Mouse (Mus musculus): Measurements from ENCODE around the gene Idh1. TPM values are rescaled to one million over a fixed set of nuclear protein-coding genes. Genes with fewer than 3 reads are reported as not detected.

The Idh1 gene
- polyA plus RNA-seq, 1 experiment from 2014 or later = 182 TPM

DNA sequence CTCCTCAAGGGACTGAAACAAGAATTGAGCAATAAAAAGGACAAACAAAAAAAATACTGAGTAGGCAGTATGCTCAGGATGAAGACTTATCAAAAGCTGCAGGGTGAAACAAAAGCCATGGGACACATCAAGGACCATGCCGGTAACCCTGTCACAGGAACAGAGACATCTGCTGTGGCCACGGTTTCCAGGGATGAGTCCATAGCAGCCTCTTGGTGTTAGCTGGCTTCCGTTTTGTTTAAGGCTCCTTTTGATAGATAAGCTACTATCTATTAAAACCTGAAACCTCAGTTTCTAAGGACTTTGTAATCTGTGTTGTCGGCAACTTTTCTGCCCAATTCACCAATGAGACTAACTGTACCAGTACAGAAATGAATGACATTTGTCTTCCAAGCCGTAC lies 16.4 kb downstream of the Idh1 start:
- Histone ChIP-seq H3K9ac (ENCODE audit: low read depth, low read length) (no peak overlapping the region), H3K4me2 (replicated peaks; ENCODE audit: low read depth, low read length) (no peak overlapping the region), H3K27ac (ENCODE audit: low read depth, low read length) (no peak overlapping the region), H3K4me1 (ENCODE audit: control insufficient read depth, insufficient read depth, low read length) (no peaks in the 10 kb centered on the region), H3K36me3 (ENCODE audit: control insufficient read depth, insufficient read depth, low read length) (peaks cover 69% of the 10 kb centered on the region), H3K9me3 (ENCODE audit: control insufficient read depth, low read length) (no peaks in the 10 kb centered on the region), H3K27me3 (ENCODE audit: control insufficient read depth, insufficient read depth, low read length) (no peaks in the 10 kb centered on the region), H3K4me3 (ENCODE audit: low read length) (no peak overlapping the region)
- 91% methylated on average over 5 of the region's 5 CpGs for WGBS
- no peak for ATAC-seq (ENCODE audit: low FRiP score, low TSS enrichment)

- Histone ChIP-seq H3K27ac (ENCODE audit: low read depth, low read length) (no peak overlapping the region), H3K36me3 (ENCODE audit: control insufficient read depth, insufficient read depth, low read length) (peaks cover 70% of the 10 kb centered on the region), H3K9ac (ENCODE audit: low read depth, low read length) (no peak overlapping the region), H3K9me3 (ENCODE audit: control insufficient read depth, low read length) (no peaks in the 10 kb centered on the region), H3K27me3 (ENCODE audit: control insufficient read depth, insufficient read depth, low read length) (no peaks in the 10 kb centered on the region), H3K4me3 (ENCODE audit: low read length) (no peak overlapping the region), H3K4me2 (replicated peaks; ENCODE audit: low read depth, low read length) (no peak overlapping the region), H3K4me1 (ENCODE audit: control insufficient read depth, insufficient read depth, low read length) (no peaks in the 10 kb centered on the region)
- 93% methylated on average over 7 of the region's 7 CpGs for WGBS
- no peak for ATAC-seq (ENCODE audit: low FRiP score, low TSS enrichment)
Observed at GRCm38 (mm10) chr1:65169536-65169935, 16.8 kb downstream of the Idh1 start.

- Histone ChIP-seq H3K27me3 (ENCODE audit: control insufficient read depth, insufficient read depth, low read length) (no peaks in the 10 kb centered on the region), H3K4me1 (ENCODE audit: control insufficient read depth, insufficient read depth, low read length) (no peaks in the 10 kb centered on the region), H3K9me3 (ENCODE audit: control insufficient read depth, low read length) (no peaks in the 10 kb centered on the region), H3K27ac (ENCODE audit: low read depth, low read length) (no peak overlapping the region), H3K4me2 (replicated peaks; ENCODE audit: low read depth, low read length) (no peak overlapping the region), H3K36me3 (ENCODE audit: control insufficient read depth, insufficient read depth, low read length) (peaks cover 85% of the 10 kb centered on the region), H3K9ac (ENCODE audit: low read depth, low read length) (no peak overlapping the region), H3K4me3 (ENCODE audit: low read length) (no peak overlapping the region)
- ATAC-seq (ENCODE audit: low FRiP score, low TSS enrichment) = no peak
- 92% methylated on average over 1 of the region's 1 CpGs for WGBS
Observed at GRCm38 (mm10) chr1:65167496-65167895, 18.8 kb downstream of the Idh1 start.

DNA sequence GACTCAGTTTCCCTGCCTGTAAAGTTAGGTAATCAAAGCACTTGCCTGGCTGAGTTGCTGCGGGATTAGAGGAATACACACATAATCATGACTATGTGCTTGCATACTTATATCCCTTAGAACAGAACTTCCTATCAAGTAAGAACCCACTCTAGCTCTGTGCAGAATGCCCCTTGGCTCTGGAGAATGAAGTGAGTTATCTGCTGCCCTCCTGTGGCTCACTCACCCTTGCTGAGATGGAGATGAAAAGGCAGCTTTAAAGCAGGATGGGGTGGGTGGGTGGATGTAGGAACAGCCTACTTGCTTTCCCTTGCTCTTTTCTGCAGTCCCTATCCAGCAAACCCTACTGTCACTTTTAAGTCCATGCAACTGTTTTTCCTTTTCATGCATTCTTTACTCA lies 24.1 kb downstream of the Idh1 start:
- no peaks in the 10 kb centered on the region for H3K4me1 ChIP-seq (ENCODE audit: control insufficient read depth, insufficient read depth, low read length)
- H3K4me3 ChIP-seq (ENCODE audit: low read length) = no peak overlapping the region
- H3K27ac ChIP-seq (ENCODE audit: low read depth, low read length) = no peak overlapping the region
- H3K27me3 ChIP-seq (ENCODE audit: control insufficient read depth, insufficient read depth, low read length) = no peaks in the 10 kb centered on the region
- WGBS = 94% methylated on average over 1 of the region's 1 CpGs
- H3K9me3 ChIP-seq (ENCODE audit: control insufficient read depth, low read length) = no peaks in the 10 kb centered on the region
- H3K9ac ChIP-seq (ENCODE audit: low read depth, low read length) = no peak overlapping the region
- H3K4me2 ChIP-seq (replicated peaks; ENCODE audit: low read depth, low read length) = no peak overlapping the region
- H3K36me3 ChIP-seq (ENCODE audit: control insufficient read depth, insufficient read depth, low read length) = peaks cover 72% of the 10 kb centered on the region
- no peak for ATAC-seq (ENCODE audit: low FRiP score, low TSS enrichment)

- H3K36me3 ChIP-seq (ENCODE audit: control insufficient read depth, insufficient read depth, low read length) = peaks cover 24% of the 10 kb centered on the region
- H3K4me1 ChIP-seq (ENCODE audit: control insufficient read depth, insufficient read depth, low read length) = no peaks in the 10 kb centered on the region
- H3K4me3 ChIP-seq (ENCODE audit: low read length) = no peak overlapping the region
- H3K27me3 ChIP-seq (ENCODE audit: control insufficient read depth, insufficient read depth, low read length) = no peaks in the 10 kb centered on the region
- no peaks in the 10 kb centered on the region for H3K9me3 ChIP-seq (ENCODE audit: control insufficient read depth, low read length)
- H3K9ac ChIP-seq (ENCODE audit: low read depth, low read length) = no peak overlapping the region
- WGBS = 95% methylated on average over 5 of the region's 5 CpGs
- H3K27ac ChIP-seq (ENCODE audit: low read depth, low read length) = no peak overlapping the region
- H3K4me2 ChIP-seq (replicated peaks; ENCODE audit: low read depth, low read length) = no peak overlapping the region
- no peak for ATAC-seq (ENCODE audit: low FRiP score, low TSS enrichment)
Observed at GRCm38 (mm10) chr1:65156111-65156510, 30.2 kb downstream of the Idh1 start.

- Histone ChIP-seq H3K9me3 (ENCODE audit: control insufficient read depth, low read length) (no peaks in the 10 kb centered on the region), H3K27me3 (ENCODE audit: control insufficient read depth, insufficient read depth, low read length) (no peaks in the 10 kb centered on the region), H3K36me3 (ENCODE audit: control insufficient read depth, insufficient read depth, low read length) (peaks cover 12% of the 10 kb centered on the region), H3K4me1 (ENCODE audit: control insufficient read depth, insufficient read depth, low read length) (no peaks in the 10 kb centered on the region), H3K4me3 (ENCODE audit: low read length) (no peak overlapping the region), H3K27ac (ENCODE audit: low read depth, low read length) (no peak overlapping the region), H3K9ac (ENCODE audit: low read depth, low read length) (no peak overlapping the region), H3K4me2 (replicated peaks; ENCODE audit: low read depth, low read length) (no peak overlapping the region)
- peak; percentile 78 for ATAC-seq (ENCODE audit: low FRiP score, low TSS enrichment)
Observed at GRCm38 (mm10) chr1:65154814-65155213, 31.5 kb downstream of the Idh1 start.

DNA sequence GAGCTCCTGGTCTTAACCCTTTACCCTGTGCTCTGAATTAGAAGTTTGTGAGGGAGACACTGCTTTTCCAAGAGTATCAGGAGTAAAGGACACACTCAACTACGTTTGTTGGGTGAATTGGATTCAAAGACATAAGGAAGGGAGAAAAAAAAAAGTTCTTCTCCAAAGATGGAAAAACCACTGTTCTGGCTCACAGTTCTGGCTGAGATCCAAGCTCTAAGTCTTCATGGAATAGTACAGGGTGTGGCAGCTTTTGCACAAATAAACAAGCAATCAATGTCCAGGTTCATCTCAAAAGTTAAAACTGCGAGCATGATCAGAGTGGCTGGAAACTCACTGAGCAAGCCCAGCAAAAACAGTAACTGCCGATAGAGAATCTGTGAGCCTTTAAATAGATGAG lies 38.3 kb downstream of the Idh1 start:
- H3K4me3 ChIP-seq (ENCODE audit: low read length) = no peak overlapping the region
- 86% methylated on average over 3 of the region's 3 CpGs for WGBS
- H3K4me2 ChIP-seq (replicated peaks; ENCODE audit: low read depth, low read length) = no peak overlapping the region
- H3K9me3 ChIP-seq (ENCODE audit: control insufficient read depth, low read length) = no peaks in the 10 kb centered on the region
- ATAC-seq (ENCODE audit: low FRiP score, low TSS enrichment) = no peak
- H3K27me3 ChIP-seq (ENCODE audit: control insufficient read depth, insufficient read depth, low read length) = no peaks in the 10 kb centered on the region
- no peak overlapping the region for H3K9ac ChIP-seq (ENCODE audit: low read depth, low read length)
- no peaks in the 10 kb centered on the region for H3K4me1 ChIP-seq (ENCODE audit: control insufficient read depth, insufficient read depth, low read length)
- H3K27ac ChIP-seq (ENCODE audit: low read depth, low read length) = no peak overlapping the region
- no peaks in the 10 kb centered on the region for H3K36me3 ChIP-seq (ENCODE audit: control insufficient read depth, insufficient read depth, low read length)

DNA sequence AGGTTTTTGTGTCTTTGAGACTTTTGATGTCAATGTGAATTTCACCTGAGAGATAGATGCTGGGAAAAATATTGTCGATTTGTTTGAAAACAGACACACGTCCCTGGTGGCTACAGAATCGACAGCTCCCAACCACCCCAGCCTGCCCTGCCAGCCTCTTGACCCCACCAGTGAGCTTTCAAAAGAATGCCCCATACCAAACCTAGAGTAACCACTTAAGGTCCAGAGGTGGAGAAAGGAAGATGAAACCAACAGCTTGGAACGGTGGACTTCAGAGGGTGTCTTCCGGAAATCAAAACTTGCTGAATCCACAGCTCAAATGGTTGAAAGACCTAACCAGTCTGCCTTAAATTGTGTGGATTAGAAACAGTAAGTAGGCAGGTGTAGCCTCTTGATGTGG lies 39.0 kb downstream of the Idh1 start:
- H3K9me3 ChIP-seq (ENCODE audit: control insufficient read depth, low read length) = 0 out of 2 replicates have a peak, but pooled peaks cover under 1% of the 10 kb centered on the region
- no peaks in the 10 kb centered on the region for H3K36me3 ChIP-seq (ENCODE audit: control insufficient read depth, insufficient read depth, low read length)
- ATAC-seq (ENCODE audit: low FRiP score, low TSS enrichment) = no peak
- no peaks in the 10 kb centered on the region for H3K4me1 ChIP-seq (ENCODE audit: control insufficient read depth, insufficient read depth, low read length)
- 90% methylated on average over 5 of the region's 5 CpGs for WGBS
- no peaks in the 10 kb centered on the region for H3K27me3 ChIP-seq (ENCODE audit: control insufficient read depth, insufficient read depth, low read length)
- H3K4me2 ChIP-seq (replicated peaks; ENCODE audit: low read depth, low read length) = no peak overlapping the region
- no peak overlapping the region for H3K27ac ChIP-seq (ENCODE audit: low read depth, low read length)
- H3K4me3 ChIP-seq (ENCODE audit: low read length) = no peak overlapping the region
- H3K9ac ChIP-seq (ENCODE audit: low read depth, low read length) = no peak overlapping the region

- H3K36me3 ChIP-seq (ENCODE audit: control insufficient read depth, insufficient read depth, low read length) = no peaks in the 10 kb centered on the region
- no peak overlapping the region for H3K4me2 ChIP-seq (replicated peaks; ENCODE audit: low read depth, low read length)
- H3K9me3 ChIP-seq (ENCODE audit: control insufficient read depth, low read length) = 0 out of 2 replicates have a peak, but pooled peaks cover 2% of the 10 kb centered on the region
- H3K4me3 ChIP-seq (ENCODE audit: low read length) = no peak overlapping the region
- no peaks in the 10 kb centered on the region for H3K4me1 ChIP-seq (ENCODE audit: control insufficient read depth, insufficient read depth, low read length)
- WGBS = 53% methylated on average over 2 of the region's 2 CpGs
- H3K27ac ChIP-seq (ENCODE audit: low read depth, low read length) = no peak overlapping the region
- H3K27me3 ChIP-seq (ENCODE audit: control insufficient read depth, insufficient read depth, low read length) = no peaks in the 10 kb centered on the region
- no peak overlapping the region for H3K9ac ChIP-seq (ENCODE audit: low read depth, low read length)
- ATAC-seq (ENCODE audit: low FRiP score, low TSS enrichment) = no peak
Observed at GRCm38 (mm10) chr1:65146601-65147000, 39.7 kb downstream of the Idh1 start.

DNA sequence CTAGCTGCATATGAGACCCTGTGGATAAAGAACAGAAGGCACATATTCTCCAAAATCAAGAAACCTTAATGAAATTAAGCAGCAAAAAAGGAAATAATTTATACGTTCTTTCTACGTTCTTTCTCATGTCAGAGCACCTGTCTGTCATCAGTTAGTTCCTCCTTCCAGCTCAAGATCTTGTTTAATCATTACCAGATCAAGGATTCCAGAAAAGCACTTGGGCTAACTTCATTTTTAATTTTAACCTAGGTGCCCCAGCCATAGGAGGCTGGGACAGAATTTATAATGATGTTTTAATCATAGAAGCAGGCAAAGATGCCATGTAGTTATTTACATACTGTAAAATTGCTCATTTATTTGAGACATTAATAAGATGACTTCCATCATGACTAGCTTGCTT lies 41.5 kb downstream of the Idh1 start:
- Histone ChIP-seq H3K4me3 (ENCODE audit: low read length) (no peak overlapping the region), H3K27ac (ENCODE audit: low read depth, low read length) (no peak overlapping the region), H3K9ac (ENCODE audit: low read depth, low read length) (no peak overlapping the region), H3K36me3 (ENCODE audit: control insufficient read depth, insufficient read depth, low read length) (no peaks in the 10 kb centered on the region), H3K9me3 (ENCODE audit: control insufficient read depth, low read length) (0 out of 2 replicates have a peak, but pooled peaks cover 2% of the 10 kb centered on the region), H3K4me1 (ENCODE audit: control insufficient read depth, insufficient read depth, low read length) (no peaks in the 10 kb centered on the region), H3K4me2 (replicated peaks; ENCODE audit: low read depth, low read length) (no peak overlapping the region), H3K27me3 (ENCODE audit: control insufficient read depth, insufficient read depth, low read length) (no peaks in the 10 kb centered on the region)
- ATAC-seq (ENCODE audit: low FRiP score, low TSS enrichment) = no peak
- whole genome bisulfite sequencing = 71% methylated on average over 2 of the region's 2 CpGs
